13 mouse cellular contexts compared by ENCODE assay signal in genomic region chr5:91764621-91765020, GRCm38 (mm10).
DNase-seq lines count a peak whose midpoint lies in the region; ATAC-seq and TF ChIP-seq lines count a peak whose summit lies in the region.
"Had no signal": no experiment of that assay in that cellular context is flagged by ENCODE, and none has a peak within 500 bp of the region (broad histone marks: within the 10 kb centered on the region; RNA-seq: fewer than 3 reads in every experiment).

No protein-coding gene starts in this region.

- no peak for TF ChIP-seq CTCF in hindbrain, postnatal 0 days (IDR thresholded peaks at IDR 0.05; ENCODE audit: low read depth)

- DNase-seq in midbrain, embryonic 11.5 days (ENCODE audit: low spot score, missing footprints) = no peak
- DNase-seq in midbrain, embryonic 10.5 days (ENCODE audit: low spot score) = no peak
- DNase-seq in forebrain, embryonic 11.5 days (ENCODE audit: low spot score) = peak; percentile 70
- peak; percentile 26 for DNase-seq in hindbrain, postnatal 0 days (ENCODE audit: low spot score)
- DNase-seq in right cerebral cortex, postnatal 14 days = no peak
- DNase-seq in heart, adult 18-20 months = no peak
- no peak for DNase-seq in left cerebral cortex, adult 18-20 months (ENCODE audit: low spot score in 2 of 2)
- DNase-seq: adrenal gland, postnatal 14 days; cerebellum, postnatal 36 days; lung, adult 18-20 months had no signal

- H3K9me3 ChIP-seq in midbrain, embryonic 11.5 days (ENCODE audit: control insufficient read depth, low read length) = no peaks in the 10 kb centered on the region
- H3K9me3 ChIP-seq in midbrain, embryonic 10.5 days (replicated peaks) = no peaks in the 10 kb centered on the region
- no peaks in the 10 kb centered on the region for H3K9me3 ChIP-seq in forebrain, embryonic 11.5 days (ENCODE audit: control insufficient read depth, low read length)
- no peaks in the 10 kb centered on the region for H3K9me3 ChIP-seq in hindbrain, postnatal 0 days (ENCODE audit: low read length)

- H3K27ac ChIP-seq in midbrain, embryonic 11.5 days (ENCODE audit: low read depth, low read length) = no peak overlapping the region
- H3K27ac ChIP-seq in midbrain, embryonic 10.5 days (replicated peaks) = no peak overlapping the region
- no peak overlapping the region for H3K27ac ChIP-seq in forebrain, embryonic 11.5 days (ENCODE audit: low read depth, low read length)
- H3K27ac ChIP-seq in hindbrain, postnatal 0 days = no peak overlapping the region
- H3K27ac ChIP-seq: left cerebral cortex, adult 2 months had no signal

- H3K4me3 ChIP-seq in midbrain, embryonic 11.5 days (ENCODE audit: low read depth, low read length) = no peak overlapping the region
- no peak overlapping the region for H3K4me3 ChIP-seq in midbrain, embryonic 10.5 days
- no peak overlapping the region for H3K4me3 ChIP-seq in forebrain, embryonic 11.5 days (ENCODE audit: low read depth, low read length)
- H3K4me3 ChIP-seq in hindbrain, postnatal 0 days (ENCODE audit: low read length) = no peak overlapping the region
- H3K4me3 ChIP-seq: erythroblast, embryonic 14.5 days; left cerebral cortex, adult 2 months had no signal

- no peaks in the 10 kb centered on the region for H3K27me3 ChIP-seq in midbrain, embryonic 11.5 days (ENCODE audit: control insufficient read depth, insufficient read depth, low read length)
- H3K27me3 ChIP-seq in midbrain, embryonic 10.5 days (ENCODE audit: low read depth, poor library complexity, severe bottlenecking) = no peaks in the 10 kb centered on the region
- H3K27me3 ChIP-seq in forebrain, embryonic 11.5 days (ENCODE audit: control insufficient read depth, insufficient read depth, low read length) = no peaks in the 10 kb centered on the region
- H3K27me3 ChIP-seq in hindbrain, postnatal 0 days (ENCODE audit: insufficient read depth, low read length) = no peaks in the 10 kb centered on the region

- ATAC-seq in midbrain, embryonic 11.5 days (ENCODE audit: low FRiP score) = 0 out of 2 replicates have a peak, but pooled peaks have one; percentile 24
- peak; percentile 90 for ATAC-seq in forebrain, embryonic 11.5 days (replicated peaks; ENCODE audit: low FRiP score)
- ATAC-seq in hindbrain, postnatal 0 days = no peak
- ATAC-seq: intestine, postnatal 0 days had no signal

- no peak overlapping the region for H3K4me2 ChIP-seq in midbrain, embryonic 11.5 days
- H3K4me2 ChIP-seq in forebrain, embryonic 11.5 days (ENCODE audit: low read depth, low read length, severe bottlenecking) = no peak overlapping the region
- H3K4me2 ChIP-seq in hindbrain, postnatal 0 days (ENCODE audit: low read depth, low read length) = no peak overlapping the region

- H3K4me1 ChIP-seq in midbrain, embryonic 11.5 days (ENCODE audit: control insufficient read depth, insufficient read depth, low read length) = peaks cover 6% of the 10 kb centered on the region; the same call in 1 of the 2 replicates
- H3K4me1 ChIP-seq in midbrain, embryonic 10.5 days = peaks cover 10% of the 10 kb centered on the region
- H3K4me1 ChIP-seq in forebrain, embryonic 11.5 days (replicated peaks; ENCODE audit: control insufficient read depth, insufficient read depth, low read length) = peaks cover 10% of the 10 kb centered on the region; the same call in 1 of the 2 replicates
- H3K4me1 ChIP-seq in hindbrain, postnatal 0 days (ENCODE audit: insufficient read depth, low read length) = no peaks in the 10 kb centered on the region

- H3K9ac ChIP-seq in midbrain, embryonic 11.5 days (ENCODE audit: low read length) = no peak overlapping the region
- no peak overlapping the region for H3K9ac ChIP-seq in forebrain, embryonic 11.5 days (ENCODE audit: low read length)
- no peak overlapping the region for H3K9ac ChIP-seq in hindbrain, postnatal 0 days (replicated peaks; ENCODE audit: low read length)

- 47% methylated on average over 10 of the region's 10 CpGs for WGBS in midbrain, embryonic 11.5 days
- 60% methylated on average over 10 of the region's 10 CpGs for WGBS in midbrain, embryonic 10.5 days
- 20% methylated on average over 10 of the region's 10 CpGs for WGBS in forebrain, embryonic 11.5 days
- WGBS in hindbrain, postnatal 0 days = 19% methylated on average over 10 of the region's 10 CpGs

- H3K36me3 ChIP-seq in midbrain, embryonic 11.5 days (ENCODE audit: control insufficient read depth, insufficient read depth, low read length) = no peaks in the 10 kb centered on the region
- no peaks in the 10 kb centered on the region for H3K36me3 ChIP-seq in midbrain, embryonic 10.5 days
- H3K36me3 ChIP-seq in forebrain, embryonic 11.5 days (ENCODE audit: control insufficient read depth, insufficient read depth, low read length) = no peaks in the 10 kb centered on the region
- no peaks in the 10 kb centered on the region for H3K36me3 ChIP-seq in hindbrain, postnatal 0 days (ENCODE audit: insufficient read depth, low read length)

Comparison
In these comparisons a context has a peak if more than half of its experiments do, and no peak if none do; other contexts are left out.
1. DNase-seq: peak in forebrain, embryonic 11.5 days (single experiment) and hindbrain, postnatal 0 days (single experiment); none in midbrain, embryonic 11.5 days (single experiment), midbrain, embryonic 10.5 days (single experiment), right cerebral cortex, postnatal 14 days (single experiment), heart, adult 18-20 months (0 of 2) and left cerebral cortex, adult 18-20 months (0 of 2).